Mouse (Mus musculus): Measurements from ENCODE around the gene Rbm20. TPM values are rescaled to one million over a fixed set of nuclear protein-coding genes. Genes with fewer than 3 reads are reported as not detected.

Rbm20 gene
- polyA plus RNA-seq, 1 experiment from 2014 or later: 2.7 TPM

DNA sequence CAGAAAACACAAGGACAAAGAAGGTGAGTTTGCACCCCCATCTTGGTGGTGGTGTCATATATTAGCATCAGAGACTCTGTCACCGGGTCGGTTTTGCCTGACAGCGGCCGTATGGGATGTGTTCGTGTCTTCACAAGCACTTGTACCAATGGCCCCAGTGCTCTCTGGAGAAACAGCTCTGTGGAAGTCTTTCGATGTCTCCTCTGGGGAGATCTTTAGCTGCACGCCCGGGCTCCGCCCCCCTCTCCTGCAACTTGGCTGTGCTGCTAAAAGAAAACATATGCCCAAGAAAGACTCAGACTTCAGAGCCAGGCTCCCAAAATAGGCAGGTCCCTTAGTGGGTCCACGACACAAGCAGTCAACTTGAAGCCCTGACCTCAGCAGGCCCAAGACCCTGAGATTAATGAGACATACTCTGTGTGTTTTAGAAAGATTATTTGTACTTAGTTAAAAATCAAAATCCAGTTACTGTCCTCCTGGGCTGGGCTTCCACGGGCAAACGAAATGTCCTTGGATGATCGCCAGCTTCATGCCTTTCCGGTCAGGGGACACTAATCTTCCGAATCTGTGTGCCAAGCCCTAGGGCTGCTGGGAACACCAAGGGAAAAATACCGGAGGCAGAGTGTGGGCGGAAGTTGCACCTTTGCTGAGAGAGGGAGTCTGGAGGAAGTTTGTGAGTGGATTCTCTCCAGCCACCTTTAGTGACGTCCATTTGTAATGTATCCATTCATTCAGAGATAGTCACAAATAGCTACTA, 173.2 kb downstream of the Rbm20 start:
- peaks cover 21% of the 10 kb centered on the region for H3K4me1 ChIP-seq (ENCODE audit: control insufficient read depth, insufficient read depth, low read length)
- 0 out of 2 replicates have a peak, but pooled peaks have one; percentile 50 for ATAC-seq (ENCODE audit: insufficient number of reproducible peaks, low FRiP score, low TSS enrichment, low read depth)
- no peaks in the 10 kb centered on the region for H3K9me3 ChIP-seq (ENCODE audit: control insufficient read depth, low read length)
- no peak overlapping the region for H3K4me3 ChIP-seq (ENCODE audit: low read depth, low read length)
- WGBS: 41% methylated on average over 18 of the region's 18 CpGs
- peak overlapping the region; percentile 3; the same call in 1 of the 2 replicates for H3K27ac ChIP-seq (replicated peaks; ENCODE audit: low read depth, low read length)
- H3K4me2 ChIP-seq (ENCODE audit: low read depth, severe bottlenecking): no peak overlapping the region
- H3K27me3 ChIP-seq (ENCODE audit: control insufficient read depth, insufficient read depth, low read length): no peaks in the 10 kb centered on the region
- peak; percentile 73 for DNase-seq (ENCODE audit: low spot score)
- H3K9ac ChIP-seq (ENCODE audit: low read length): no peak overlapping the region
- H3K36me3 ChIP-seq (ENCODE audit: control insufficient read depth, insufficient read depth, low read length): no peaks in the 10 kb centered on the region

- no peak overlapping the region for H3K4me2 ChIP-seq (ENCODE audit: low read depth, severe bottlenecking)
- ATAC-seq (ENCODE audit: insufficient number of reproducible peaks, low FRiP score, low TSS enrichment, low read depth) (no peak), DNase-seq (ENCODE audit: low spot score) (no peak)
- H3K9ac ChIP-seq (ENCODE audit: low read length): no peak overlapping the region
- peaks cover 21% of the 10 kb centered on the region for H3K4me1 ChIP-seq (ENCODE audit: control insufficient read depth, insufficient read depth, low read length)
- no peaks in the 10 kb centered on the region for H3K9me3 ChIP-seq (ENCODE audit: control insufficient read depth, low read length)
- H3K36me3 ChIP-seq (ENCODE audit: control insufficient read depth, insufficient read depth, low read length): no peaks in the 10 kb centered on the region
- WGBS: 83% methylated on average over 13 of the region's 13 CpGs
- no peak overlapping the region for H3K27ac ChIP-seq (replicated peaks; ENCODE audit: low read depth, low read length)
- no peaks in the 10 kb centered on the region for H3K27me3 ChIP-seq (ENCODE audit: control insufficient read depth, insufficient read depth, low read length)
- no peak overlapping the region for H3K4me3 ChIP-seq (ENCODE audit: low read depth, low read length)
These were observed 174.2 kb downstream of the Rbm20 start for GRCm38 (mm10) chr19:53851352-53851751.

DNA sequence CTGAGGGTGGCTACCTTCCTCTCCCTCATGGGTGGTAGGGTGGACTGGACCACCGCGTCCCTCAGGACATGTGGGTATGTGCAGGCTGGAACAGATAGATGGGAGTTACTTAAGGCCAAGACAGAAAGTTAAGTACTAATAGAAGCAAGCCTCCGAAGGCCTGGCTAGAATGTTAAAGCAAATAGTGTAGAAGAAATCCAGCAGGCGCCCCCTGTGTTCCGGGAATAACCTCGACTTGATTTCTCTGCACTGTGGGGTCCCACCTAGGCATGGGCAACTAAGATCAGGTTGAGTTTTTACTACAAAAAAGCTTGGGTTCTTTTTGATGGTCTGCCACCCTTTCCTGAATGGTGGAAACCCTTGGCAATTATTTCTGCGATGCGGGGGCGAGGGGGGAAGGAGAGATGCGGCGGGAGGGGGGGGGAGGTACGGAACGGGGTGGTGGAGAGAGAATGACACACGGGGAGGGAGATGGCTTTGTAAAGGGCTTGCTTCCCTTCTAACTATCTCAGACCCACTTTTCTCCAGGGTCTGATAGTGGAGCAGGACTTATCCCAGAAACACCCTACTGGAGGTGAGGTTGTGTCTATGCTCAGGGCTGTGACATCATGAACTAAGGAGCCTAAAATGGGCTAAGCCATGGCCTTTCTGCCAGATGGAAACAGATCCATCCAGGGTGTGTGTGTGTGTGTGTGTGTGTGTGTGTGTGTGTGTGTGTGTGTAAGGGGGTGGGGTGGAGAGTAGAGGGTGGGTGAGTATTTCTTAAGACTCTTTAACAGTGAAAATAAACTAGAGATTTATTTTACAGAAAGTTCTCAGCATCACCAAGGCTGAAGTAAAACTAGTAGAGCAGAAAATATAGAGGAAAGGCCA, 175.0 kb downstream of the Rbm20 start:
- 85% methylated on average over 14 of the region's 14 CpGs for WGBS
- Histone ChIP-seq H3K4me1 (ENCODE audit: control insufficient read depth, insufficient read depth, low read length) (peaks cover 21% of the 10 kb centered on the region), H3K4me3 (ENCODE audit: low read depth, low read length) (no peak overlapping the region), H3K27ac (replicated peaks; ENCODE audit: low read depth, low read length) (0 out of 2 replicates have a peak overlapping the region, but pooled peaks have one; percentile 10), H3K9me3 (ENCODE audit: control insufficient read depth, low read length) (no peaks in the 10 kb centered on the region), H3K9ac (ENCODE audit: low read length) (no peak overlapping the region), H3K27me3 (ENCODE audit: control insufficient read depth, insufficient read depth, low read length) (no peaks in the 10 kb centered on the region), H3K4me2 (ENCODE audit: low read depth, severe bottlenecking) (no peak overlapping the region), H3K36me3 (ENCODE audit: control insufficient read depth, insufficient read depth, low read length) (no peaks in the 10 kb centered on the region)
- ATAC-seq (ENCODE audit: insufficient number of reproducible peaks, low FRiP score, low TSS enrichment, low read depth) (no peak), DNase-seq (ENCODE audit: low spot score) (no peak)

- peak; percentile 48; the same call in 1 of the 2 replicates for ATAC-seq (ENCODE audit: insufficient number of reproducible peaks, low FRiP score, low TSS enrichment, low read depth)
- Histone ChIP-seq H3K36me3 (ENCODE audit: control insufficient read depth, insufficient read depth, low read length) (no peaks in the 10 kb centered on the region), H3K27ac (replicated peaks; ENCODE audit: low read depth, low read length) (0 out of 2 replicates have a peak overlapping the region, but pooled peaks have one; percentile 10), H3K4me1 (ENCODE audit: control insufficient read depth, insufficient read depth, low read length) (peaks cover 21% of the 10 kb centered on the region), H3K4me3 (ENCODE audit: low read depth, low read length) (no peak overlapping the region), H3K27me3 (ENCODE audit: control insufficient read depth, insufficient read depth, low read length) (no peaks in the 10 kb centered on the region), H3K9ac (ENCODE audit: low read length) (no peak overlapping the region), H3K9me3 (ENCODE audit: control insufficient read depth, low read length) (no peaks in the 10 kb centered on the region), H3K4me2 (ENCODE audit: low read depth, severe bottlenecking) (0 out of 2 replicates have a peak overlapping the region, but pooled peaks have one; percentile 8)
- DNase-seq (ENCODE audit: low spot score): peak; percentile 57
- 45% methylated on average over 15 of the region's 15 CpGs for WGBS
These were observed 175.8 kb downstream of the Rbm20 start for GRCm38 (mm10) chr19:53852699-53853451.

GRCm38 (mm10) chr19:53854978-53855377, 177.9 kb downstream of the Rbm20 start:
- Histone ChIP-seq H3K9ac (ENCODE audit: low read length) (no peak overlapping the region), H3K4me3 (ENCODE audit: low read depth, low read length) (no peak overlapping the region), H3K9me3 (ENCODE audit: control insufficient read depth, low read length) (no peaks in the 10 kb centered on the region), H3K27me3 (ENCODE audit: control insufficient read depth, insufficient read depth, low read length) (no peaks in the 10 kb centered on the region), H3K36me3 (ENCODE audit: control insufficient read depth, insufficient read depth, low read length) (no peaks in the 10 kb centered on the region), H3K4me2 (ENCODE audit: low read depth, severe bottlenecking) (no peak overlapping the region), H3K4me1 (ENCODE audit: control insufficient read depth, insufficient read depth, low read length) (peaks cover 23% of the 10 kb centered on the region), H3K27ac (replicated peaks; ENCODE audit: low read depth, low read length) (no peak overlapping the region)
- ATAC-seq (ENCODE audit: insufficient number of reproducible peaks, low FRiP score, low TSS enrichment, low read depth) (no peak), DNase-seq (ENCODE audit: low spot score) (no peak)
- 83% methylated on average over 4 of the region's 4 CpGs for WGBS

- no peaks in the 10 kb centered on the region for H3K9me3 ChIP-seq (ENCODE audit: control insufficient read depth, low read length)
- H3K27ac ChIP-seq (replicated peaks; ENCODE audit: low read depth, low read length): 0 out of 2 replicates have a peak overlapping the region, but pooled peaks have one; percentile 6
- no peaks in the 10 kb centered on the region for H3K27me3 ChIP-seq (ENCODE audit: control insufficient read depth, insufficient read depth, low read length)
- WGBS: 85% methylated on average over 5 of the region's 5 CpGs
- H3K4me3 ChIP-seq (ENCODE audit: low read depth, low read length): no peak overlapping the region
- H3K9ac ChIP-seq (ENCODE audit: low read length): no peak overlapping the region
- no peak for DNase-seq (ENCODE audit: low spot score)
- H3K4me1 ChIP-seq (ENCODE audit: control insufficient read depth, insufficient read depth, low read length): peaks cover 19% of the 10 kb centered on the region
- no peak overlapping the region for H3K4me2 ChIP-seq (ENCODE audit: low read depth, severe bottlenecking)
- H3K36me3 ChIP-seq (ENCODE audit: control insufficient read depth, insufficient read depth, low read length): no peaks in the 10 kb centered on the region
- no peak for ATAC-seq (ENCODE audit: insufficient number of reproducible peaks, low FRiP score, low TSS enrichment, low read depth)
These were observed 178.7 kb downstream of the Rbm20 start for GRCm38 (mm10) chr19:53855781-53856180.

DNA sequence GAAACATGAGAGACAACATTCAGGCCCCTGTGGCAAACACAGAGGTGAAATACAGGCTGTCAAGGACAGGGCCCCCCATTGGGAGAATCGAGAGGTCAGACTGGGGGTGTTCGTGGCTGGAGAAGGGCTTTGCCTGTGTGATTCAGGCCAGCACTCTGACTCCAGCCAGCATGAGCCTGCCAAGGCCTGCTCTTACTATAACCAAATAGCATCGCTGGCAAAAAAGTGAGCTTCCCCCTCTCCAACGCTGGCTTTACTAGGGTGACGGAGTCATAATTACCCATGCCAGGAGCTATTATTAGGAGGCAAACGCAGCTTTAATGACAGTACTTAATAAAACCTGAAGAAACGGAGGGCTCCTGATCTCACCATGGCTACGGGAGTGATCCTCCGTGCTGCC, 179.7 kb downstream of the Rbm20 start:
- 66% methylated on average over 9 of the region's 9 CpGs for WGBS
- Histone ChIP-seq H3K9me3 (ENCODE audit: control insufficient read depth, low read length) (no peaks in the 10 kb centered on the region), H3K4me3 (ENCODE audit: low read depth, low read length) (no peak overlapping the region), H3K27ac (replicated peaks; ENCODE audit: low read depth, low read length) (no peak overlapping the region), H3K4me1 (ENCODE audit: control insufficient read depth, insufficient read depth, low read length) (peaks cover 15% of the 10 kb centered on the region), H3K9ac (ENCODE audit: low read length) (no peak overlapping the region), H3K36me3 (ENCODE audit: control insufficient read depth, insufficient read depth, low read length) (no peaks in the 10 kb centered on the region), H3K27me3 (ENCODE audit: control insufficient read depth, insufficient read depth, low read length) (no peaks in the 10 kb centered on the region), H3K4me2 (ENCODE audit: low read depth, severe bottlenecking) (no peak overlapping the region)
- DNase-seq (ENCODE audit: low spot score) (no peak), ATAC-seq (ENCODE audit: insufficient number of reproducible peaks, low FRiP score, low TSS enrichment, low read depth) (no peak)

DNA sequence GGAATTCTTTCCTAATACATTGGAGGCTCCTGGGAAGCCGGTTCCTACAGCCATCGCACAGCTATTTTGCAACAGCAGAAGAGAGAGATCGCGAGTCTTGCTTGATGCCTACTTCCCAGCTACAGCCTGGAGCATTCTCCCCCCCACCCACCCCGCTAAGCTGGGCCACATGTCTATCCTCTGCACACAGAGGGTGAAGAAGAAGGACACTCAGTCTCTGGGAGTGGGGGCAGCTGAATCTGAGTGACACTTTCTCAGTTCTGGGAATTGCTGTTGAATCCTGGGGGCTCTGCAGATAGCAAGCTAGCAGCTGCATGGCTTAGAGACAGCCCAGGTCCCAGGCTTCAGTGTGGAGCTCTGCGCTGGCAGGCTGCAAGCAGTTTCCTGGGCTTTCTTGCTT, 180.9 kb downstream of the Rbm20 start:
- Histone ChIP-seq H3K4me2 (ENCODE audit: low read depth, severe bottlenecking) (no peak overlapping the region), H3K27me3 (ENCODE audit: control insufficient read depth, insufficient read depth, low read length) (no peaks in the 10 kb centered on the region), H3K9me3 (ENCODE audit: control insufficient read depth, low read length) (no peaks in the 10 kb centered on the region), H3K9ac (ENCODE audit: low read length) (no peak overlapping the region), H3K36me3 (ENCODE audit: control insufficient read depth, insufficient read depth, low read length) (no peaks in the 10 kb centered on the region), H3K4me3 (ENCODE audit: low read depth, low read length) (no peak overlapping the region), H3K4me1 (ENCODE audit: control insufficient read depth, insufficient read depth, low read length) (peaks cover 9% of the 10 kb centered on the region), H3K27ac (replicated peaks; ENCODE audit: low read depth, low read length) (no peak overlapping the region)
- ATAC-seq (ENCODE audit: insufficient number of reproducible peaks, low FRiP score, low TSS enrichment, low read depth) (no peak), DNase-seq (ENCODE audit: low spot score) (no peak)
- WGBS: 83% methylated on average over 6 of the region's 6 CpGs

Measured in limb, embryonic 11.5 days (tissue).